In genomic region chr1:192391041-192391440, GRCm38 (mm10) we compare ENCODE assay signal across 28 mouse cellular contexts.
"Had no signal": no experiment of that assay in that cellular context is flagged by ENCODE, and none has a peak within 500 bp of the region (broad histone marks: within the 10 kb centered on the region; RNA-seq: fewer than 3 reads in every experiment).

No protein-coding gene starts in this region.

- H3K27ac ChIP-seq: limb, embryonic 10.5 days; limb, embryonic 12.5 days; limb, embryonic 13.5 days; limb, embryonic 15.5 days; liver, embryonic 12.5 days; liver, embryonic 13.5 days; liver, embryonic 14.5 days; liver, embryonic 15.5 days; lung, embryonic 15.5 days; macrophage; midbrain, embryonic 10.5 days; midbrain, embryonic 12.5 days; midbrain, embryonic 13.5 days; midbrain, embryonic 15.5 days; neural tube, embryonic 12.5 days had no signal

- H3K4me3 ChIP-seq: limb, embryonic 10.5 days; limb, embryonic 12.5 days; limb, embryonic 13.5 days; limb, embryonic 15.5 days; liver, embryonic 12.5 days; liver, embryonic 13.5 days; liver, embryonic 15.5 days; lung, embryonic 15.5 days; megakaryocyte, embryonic 14.5 days; midbrain, embryonic 10.5 days; midbrain, embryonic 12.5 days; midbrain, embryonic 13.5 days; midbrain, embryonic 15.5 days; myocyte; neural tube, embryonic 12.5 days had no signal

- DNase-seq: left cerebral cortex, postnatal 4 days; liver; liver, embryonic 13.5 days; liver, postnatal 0 days; lung, adult 18-20 months; lung, adult 2 months; lung, embryonic 14.5 days; lung, postnatal 10 days; lung, postnatal 14 days; lung, postnatal 36 days; lung, postnatal 4 days; midbrain, embryonic 14.5 days had no signal
